Mouse (Mus musculus): Measurements from ENCODE around the gene Defa17. TPM values are rescaled to one million over a fixed set of nuclear protein-coding genes. Genes with fewer than 3 reads are reported as not detected.

Defa17 gene
- polyA plus RNA-seq (2015; fragmentation: Nextera tagmentation; extraction: Ambion mirVana): not detected in 2 replicates

DNA sequence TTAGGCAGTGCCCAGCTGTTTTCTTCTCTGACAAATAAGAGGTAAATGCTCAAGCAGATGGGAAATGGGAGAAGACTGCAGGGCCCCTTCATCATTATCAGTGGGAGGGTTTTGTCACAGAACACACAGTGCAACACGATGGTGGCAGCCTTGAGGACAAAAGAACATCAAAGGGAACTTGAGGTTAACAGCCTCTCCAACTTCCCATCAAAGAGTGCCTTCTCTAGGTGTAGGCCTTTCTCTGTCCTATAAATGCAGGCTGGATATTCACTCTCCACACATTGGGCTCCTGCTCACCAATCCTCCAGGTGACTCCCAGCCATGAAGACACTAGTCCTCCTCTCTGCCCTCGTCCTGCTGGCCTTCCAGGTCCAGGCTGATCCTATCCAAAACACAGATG is at the start of gene Defa17:
Defa17 (plus strand) TSS at position 301 of the 400 bp plus-strand sequence.

DNA sequence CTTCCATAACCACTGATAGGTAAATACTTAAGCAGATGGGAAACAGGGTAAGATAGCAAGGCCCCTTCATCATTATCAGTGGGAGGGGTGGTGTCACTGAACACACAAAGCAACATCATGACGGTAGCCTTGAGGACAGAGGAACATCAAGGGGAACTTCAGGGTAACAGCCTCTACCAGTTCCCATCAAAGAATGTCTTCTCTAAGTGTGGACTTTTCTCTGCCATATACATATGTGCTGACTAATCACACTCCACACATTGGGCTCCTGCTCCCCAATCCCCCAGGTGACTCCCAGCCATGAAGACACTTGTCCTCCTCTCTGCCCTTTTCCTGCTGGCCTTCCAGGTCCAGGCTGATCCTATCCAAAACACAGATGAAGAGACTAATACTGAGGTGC is 37.7 kb upstream of the Defa17 start, which contains the start of gene Defa26:
Defa26 (plus strand) TSS at position 301 of the 400 bp plus-strand sequence.

DNA sequence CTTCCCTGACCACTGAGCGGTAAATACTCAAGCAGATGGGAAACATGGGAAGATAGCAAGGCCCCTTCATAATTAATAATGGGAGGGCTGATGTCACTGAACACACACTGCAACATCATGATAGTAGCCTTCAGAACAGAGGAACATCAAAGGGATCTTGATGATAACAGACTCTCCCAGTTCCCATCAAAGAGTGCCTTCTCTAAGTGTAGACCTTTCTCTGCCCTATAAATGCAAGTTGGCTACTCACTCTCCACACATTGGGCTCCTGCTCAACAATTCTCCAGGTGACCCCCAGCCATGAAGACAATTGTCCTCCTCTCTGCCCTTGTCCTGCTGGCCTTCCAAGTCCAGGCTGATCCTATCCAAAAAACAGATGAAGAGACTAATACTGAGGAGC is 9.9 kb downstream of the Defa17 start, which contains the start of gene Defa34:
Defa34 (plus strand) TSS at position 301 of the 400 bp plus-strand sequence.

DNA sequence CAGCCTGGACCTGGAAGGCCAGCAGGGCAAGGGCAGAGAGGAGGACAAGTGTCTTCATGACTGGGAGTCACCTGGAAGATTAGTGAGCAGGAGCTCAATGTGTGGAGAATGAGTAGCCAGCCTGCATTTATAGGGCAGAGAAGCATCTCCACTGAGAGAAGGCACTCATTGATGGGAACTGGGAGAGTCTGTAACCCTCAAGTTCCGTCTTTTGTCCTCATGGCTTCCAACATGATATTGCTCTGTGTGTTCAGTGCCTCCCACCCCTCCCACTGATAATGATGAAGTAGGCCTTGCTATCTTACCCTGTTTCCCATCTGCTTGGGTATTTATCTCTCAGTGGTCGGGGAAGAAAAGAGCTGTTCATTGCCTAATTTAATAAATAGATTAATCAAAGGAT is 48.0 kb downstream of the Defa17 start, which contains the start of gene AY761184:
AY761184 (minus strand) TSS at position 101 of the 400 bp plus-strand sequence.

Other genes with a start within 250 kb of the Defa17 start
- gene Defa36, start 228.4 kb upstream of the Defa17 start, polyA plus RNA-seq (2015; fragmentation: Nextera tagmentation; extraction: Ambion mirVana): not detected in 2 replicates
- not detected in 2 replicates for gene Gm7849, start 199.2 kb upstream of the Defa17 start, polyA plus RNA-seq (2015; fragmentation: Nextera tagmentation; extraction: Ambion mirVana)
- not detected in 2 replicates for gene Defa20, start 146.5 kb upstream of the Defa17 start, polyA plus RNA-seq (2015; fragmentation: Nextera tagmentation; extraction: Ambion mirVana)
- gene Defa32, start 126.7 kb upstream of the Defa17 start, polyA plus RNA-seq (2015; fragmentation: Nextera tagmentation; extraction: Ambion mirVana): not detected in 2 replicates
- not detected in 2 replicates for gene Defa37, start 90.4 kb upstream of the Defa17 start, polyA plus RNA-seq (2015; fragmentation: Nextera tagmentation; extraction: Ambion mirVana)
- gene Defa28, start 72.8 kb upstream of the Defa17 start, polyA plus RNA-seq (2015; fragmentation: Nextera tagmentation; extraction: Ambion mirVana): not detected in 2 replicates
- not detected in 2 replicates for gene Gm7861, start 61.3 kb upstream of the Defa17 start, polyA plus RNA-seq (2015; fragmentation: Nextera tagmentation; extraction: Ambion mirVana)
- gene Defa26, start 37.6 kb upstream of the Defa17 start, polyA plus RNA-seq (2015; fragmentation: Nextera tagmentation; extraction: Ambion mirVana): not detected in 2 replicates
- not detected in 2 replicates for gene Defa34, start 10.0 kb downstream of the Defa17 start, polyA plus RNA-seq (2015; fragmentation: Nextera tagmentation; extraction: Ambion mirVana)
- not detected in 2 replicates for gene AY761184, start 47.9 kb downstream of the Defa17 start, polyA plus RNA-seq (2015; fragmentation: Nextera tagmentation; extraction: Ambion mirVana)
- not detected in 2 replicates for gene Defa24, start 78.7 kb downstream of the Defa17 start, polyA plus RNA-seq (2015; fragmentation: Nextera tagmentation; extraction: Ambion mirVana)
- not detected in 2 replicates for gene Defb50, start 167.8 kb downstream of the Defa17 start, polyA plus RNA-seq (2015; fragmentation: Nextera tagmentation; extraction: Ambion mirVana)
- not detected in 2 replicates for gene Defb2, start 184.1 kb downstream of the Defa17 start, polyA plus RNA-seq (2015; fragmentation: Nextera tagmentation; extraction: Ambion mirVana)
- not detected in 2 replicates for gene Defb10, start 203.1 kb downstream of the Defa17 start, polyA plus RNA-seq (2015; fragmentation: Nextera tagmentation; extraction: Ambion mirVana)
- gene Defb9, start 229.6 kb downstream of the Defa17 start, polyA plus RNA-seq (2015; fragmentation: Nextera tagmentation; extraction: Ambion mirVana): not detected in 2 replicates